Mouse (Mus musculus): ENCODE data around the gene Mier2. TPM values are rescaled to one million over a fixed set of nuclear protein-coding genes. Genes with fewer than 3 reads are reported as not detected.

Gene Mier2
- polyA plus RNA-seq (2015; fragmentation: Nextera tagmentation; extraction: Ambion mirVana): 56.2 and 60.1 TPM in 2 replicates

- Histone ChIP-seq H3K27me3 (ENCODE audit: insufficient read depth, low read length) (no peaks in the 10 kb centered on the region), H3K9me3 (ENCODE audit: low read length) (0 out of 2 replicates have a peak, but pooled peaks cover 3% of the 10 kb centered on the region), H3K4me3 (ENCODE audit: low read length) (peak within 1 kb of the TSS; percentile 84), H3K27ac (ENCODE audit: low read length) (peak within 1 kb of the TSS; percentile 49; the same call in 1 of the 2 replicates), H3K36me3 (ENCODE audit: insufficient read depth, low read length) (peaks cover 6% of the 10 kb centered on the region; the same call in 1 of the 2 replicates), H3K4me1 (ENCODE audit: insufficient read depth, low read length) (peaks cover 21% of the 10 kb centered on the region), H3K4me2 (replicated peaks; ENCODE audit: low read depth, low read length) (peak within 1 kb of the TSS; percentile 71), H3K9ac (replicated peaks; ENCODE audit: low read length) (peak within 1 kb of the TSS; percentile 94)
- WGBS: under 1% methylated on average over 85 of the region's 108 CpGs
- peak; percentile 88 for ATAC-seq (ENCODE audit: low FRiP score, low TSS enrichment)
Observed at GRCm38 (mm10) chr10:79554330-79555237, at the start of gene Mier2. Gene Mier2 (minus strand): TSS chr10:79555199.

GRCm38 (mm10) chr10:79597936-79598230 lies 42.9 kb upstream of the Mier2 start:
- H3K4me3 ChIP-seq (ENCODE audit: low read length): no peak overlapping the region
- H3K4me2 ChIP-seq (replicated peaks; ENCODE audit: low read depth, low read length): no peak overlapping the region
- 71% methylated on average over 4 of the region's 4 CpGs for WGBS
- no peak for ATAC-seq (ENCODE audit: low FRiP score, low TSS enrichment)
- no peak overlapping the region for H3K27ac ChIP-seq (ENCODE audit: low read length)
- no peaks in the 10 kb centered on the region; the same call in 1 of the 2 replicates for H3K27me3 ChIP-seq (ENCODE audit: insufficient read depth, low read length)
- H3K4me1 ChIP-seq (ENCODE audit: insufficient read depth, low read length): no peaks in the 10 kb centered on the region
- no peaks in the 10 kb centered on the region for H3K36me3 ChIP-seq (ENCODE audit: insufficient read depth, low read length)
- H3K9ac ChIP-seq (replicated peaks; ENCODE audit: low read length): no peak overlapping the region
- no peaks in the 10 kb centered on the region for H3K9me3 ChIP-seq (ENCODE audit: low read length)

DNA sequence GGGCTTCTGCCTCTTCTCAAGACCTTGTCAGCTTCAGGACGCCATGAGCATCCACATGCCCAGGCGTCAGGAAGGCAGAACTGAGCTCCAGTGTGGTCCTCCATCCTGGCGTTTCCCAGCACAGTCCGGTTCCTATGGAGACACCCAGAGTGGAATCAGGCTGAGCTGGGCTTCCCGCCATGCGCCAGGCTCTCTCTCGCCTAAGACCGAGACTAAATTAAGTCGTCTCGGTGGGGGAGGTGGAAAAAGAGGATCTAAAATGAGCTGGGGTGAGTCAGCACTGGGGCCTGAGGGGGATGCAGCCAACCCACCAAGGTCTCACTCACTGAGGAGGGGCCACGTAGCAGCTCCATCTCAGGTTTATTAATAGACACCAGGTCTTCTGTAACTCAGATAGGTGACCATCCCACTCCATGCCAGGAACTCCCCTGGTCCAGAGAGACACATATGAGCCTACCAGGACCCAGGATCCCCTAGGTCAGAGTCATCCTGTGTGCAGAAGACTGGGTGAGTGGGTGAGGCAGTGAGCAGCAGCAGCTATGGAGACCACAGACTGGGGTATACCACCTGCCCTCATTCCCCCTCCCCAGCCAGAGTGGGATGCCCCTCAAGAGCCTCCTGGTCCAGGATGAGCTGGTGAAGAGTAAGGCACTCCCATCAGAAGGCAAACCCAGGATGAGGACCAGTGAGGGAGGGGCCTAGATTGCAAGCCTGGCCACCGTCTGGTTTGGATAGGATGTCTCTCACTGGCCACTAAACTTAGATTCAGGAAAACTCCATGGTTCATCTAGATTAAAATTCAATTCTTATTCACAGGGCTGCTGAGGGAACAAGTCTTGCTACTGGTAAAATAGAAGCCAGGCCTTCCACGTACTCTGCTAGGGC lies 42.3 kb upstream of the Mier2 start:
- Histone ChIP-seq H3K9ac (replicated peaks; ENCODE audit: low read length) (0 out of 2 replicates have a peak overlapping the region, but pooled peaks have one; percentile 13), H3K9me3 (ENCODE audit: low read length) (no peaks in the 10 kb centered on the region), H3K27ac (ENCODE audit: low read length) (no peak overlapping the region), H3K4me1 (ENCODE audit: insufficient read depth, low read length) (no peaks in the 10 kb centered on the region), H3K4me3 (ENCODE audit: low read length) (no peak overlapping the region), H3K36me3 (ENCODE audit: insufficient read depth, low read length) (no peaks in the 10 kb centered on the region), H3K27me3 (ENCODE audit: insufficient read depth, low read length) (no peaks in the 10 kb centered on the region; the same call in 1 of the 2 replicates), H3K4me2 (replicated peaks; ENCODE audit: low read depth, low read length) (no peak overlapping the region)
- no peak for ATAC-seq (ENCODE audit: low FRiP score, low TSS enrichment)
- WGBS: 44% methylated on average over 13 of the region's 13 CpGs

DNA sequence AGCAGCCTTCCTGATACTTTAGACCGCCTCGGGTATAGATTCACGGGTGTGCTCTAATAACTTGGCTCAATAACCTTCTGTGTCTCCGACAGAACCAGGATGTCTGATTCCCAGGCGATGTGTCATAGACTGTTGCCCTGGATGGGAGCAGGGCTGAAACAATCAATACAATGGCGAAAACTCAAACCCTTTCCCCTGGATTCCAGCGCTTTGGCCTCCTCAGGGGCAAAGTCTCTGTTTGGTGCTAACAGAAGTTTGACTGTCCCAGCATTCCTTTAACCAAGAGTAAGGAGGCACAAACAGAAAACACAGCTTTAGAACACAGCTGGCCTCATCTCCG lies 40.6 kb upstream of the Mier2 start:
- no peaks in the 10 kb centered on the region for H3K9me3 ChIP-seq (ENCODE audit: low read length)
- no peak overlapping the region for H3K4me2 ChIP-seq (replicated peaks; ENCODE audit: low read depth, low read length)
- H3K36me3 ChIP-seq (ENCODE audit: insufficient read depth, low read length): no peaks in the 10 kb centered on the region
- H3K27ac ChIP-seq (ENCODE audit: low read length): no peak overlapping the region
- H3K4me3 ChIP-seq (ENCODE audit: low read length): no peak overlapping the region
- WGBS: 54% methylated on average over 8 of the region's 8 CpGs
- no peak overlapping the region for H3K9ac ChIP-seq (replicated peaks; ENCODE audit: low read length)
- H3K4me1 ChIP-seq (ENCODE audit: insufficient read depth, low read length): no peaks in the 10 kb centered on the region
- ATAC-seq (ENCODE audit: low FRiP score, low TSS enrichment): no peak
- no peaks in the 10 kb centered on the region; the same call in 1 of the 2 replicates for H3K27me3 ChIP-seq (ENCODE audit: insufficient read depth, low read length)

GRCm38 (mm10) chr10:79594872-79595589 lies 40.0 kb upstream of the Mier2 start:
- peak; percentile 91; the same call in 1 of the 2 replicates for ATAC-seq (ENCODE audit: low FRiP score, low TSS enrichment)
- no peaks in the 10 kb centered on the region for H3K9me3 ChIP-seq (ENCODE audit: low read length)

GRCm38 (mm10) chr10:79594111-79594510 lies 39.1 kb upstream of the Mier2 start:
- no peaks in the 10 kb centered on the region for H3K9me3 ChIP-seq (ENCODE audit: low read length)
- H3K4me2 ChIP-seq (replicated peaks; ENCODE audit: low read depth, low read length): no peak overlapping the region
- WGBS: 50% methylated on average over 6 of the region's 6 CpGs
- H3K4me1 ChIP-seq (ENCODE audit: insufficient read depth, low read length): no peaks in the 10 kb centered on the region
- H3K4me3 ChIP-seq (ENCODE audit: low read length): no peak overlapping the region
- H3K27me3 ChIP-seq (ENCODE audit: insufficient read depth, low read length): no peaks in the 10 kb centered on the region; the same call in 1 of the 2 replicates
- no peaks in the 10 kb centered on the region for H3K36me3 ChIP-seq (ENCODE audit: insufficient read depth, low read length)
- no peak for ATAC-seq (ENCODE audit: low FRiP score, low TSS enrichment)
- H3K9ac ChIP-seq (replicated peaks; ENCODE audit: low read length): no peak overlapping the region
- no peak overlapping the region for H3K27ac ChIP-seq (ENCODE audit: low read length)

More at GRCm38 (mm10) chr10:79594872-79595589, 40.0 kb upstream of the Mier2 start:
- Histone ChIP-seq H3K4me3 (ENCODE audit: low read length) (no peak overlapping the region), H3K9ac (replicated peaks; ENCODE audit: low read length) (no peak overlapping the region), H3K27ac (ENCODE audit: low read length) (no peak overlapping the region), H3K36me3 (ENCODE audit: insufficient read depth, low read length) (no peaks in the 10 kb centered on the region), H3K27me3 (ENCODE audit: insufficient read depth, low read length) (no peaks in the 10 kb centered on the region; the same call in 1 of the 2 replicates), H3K4me2 (replicated peaks; ENCODE audit: low read depth, low read length) (no peak overlapping the region), H3K4me1 (ENCODE audit: insufficient read depth, low read length) (no peaks in the 10 kb centered on the region)
- 15% methylated on average over 17 of the region's 17 CpGs for WGBS

- Histone ChIP-seq H3K9ac (replicated peaks; ENCODE audit: low read length) (no peak overlapping the region), H3K4me3 (ENCODE audit: low read length) (no peak overlapping the region), H3K36me3 (ENCODE audit: insufficient read depth, low read length) (no peaks in the 10 kb centered on the region), H3K27me3 (ENCODE audit: insufficient read depth, low read length) (no peaks in the 10 kb centered on the region), H3K4me2 (replicated peaks; ENCODE audit: low read depth, low read length) (no peak overlapping the region), H3K27ac (ENCODE audit: low read length) (no peak overlapping the region), H3K4me1 (ENCODE audit: insufficient read depth, low read length) (no peaks in the 10 kb centered on the region), H3K9me3 (ENCODE audit: low read length) (no peaks in the 10 kb centered on the region)
- no peak for ATAC-seq (ENCODE audit: low FRiP score, low TSS enrichment)
- WGBS: 96% methylated on average over 1 of the region's 1 CpGs
Observed at GRCm38 (mm10) chr10:79590702-79591101, 35.7 kb upstream of the Mier2 start.

DNA sequence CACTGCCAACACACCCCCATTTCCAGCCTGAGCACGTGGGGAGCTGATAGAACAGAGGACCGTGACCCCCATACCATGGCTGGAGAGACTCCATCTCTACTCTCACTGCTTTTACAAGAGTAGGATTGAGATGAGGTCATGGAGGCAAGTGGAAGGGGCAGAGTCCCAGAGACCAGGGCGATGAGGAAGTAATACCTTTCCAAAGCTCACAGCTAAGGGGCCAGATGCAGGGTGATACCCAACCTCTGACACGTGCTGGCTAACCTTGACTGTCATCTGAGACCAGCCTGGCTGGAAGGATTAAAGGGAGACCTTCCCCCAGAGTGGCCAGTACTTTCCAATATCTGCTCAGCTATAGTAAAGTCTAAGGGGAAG lies 32.7 kb upstream of the Mier2 start:
- no peak for ATAC-seq (ENCODE audit: low FRiP score, low TSS enrichment)
- no peak overlapping the region for H3K9ac ChIP-seq (replicated peaks; ENCODE audit: low read length)
- WGBS: 65% methylated on average over 4 of the region's 4 CpGs
- H3K4me3 ChIP-seq (ENCODE audit: low read length): no peak overlapping the region
- no peaks in the 10 kb centered on the region for H3K4me1 ChIP-seq (ENCODE audit: insufficient read depth, low read length)
- H3K27me3 ChIP-seq (ENCODE audit: insufficient read depth, low read length): no peaks in the 10 kb centered on the region
- no peak overlapping the region for H3K4me2 ChIP-seq (replicated peaks; ENCODE audit: low read depth, low read length)
- no peak overlapping the region for H3K27ac ChIP-seq (ENCODE audit: low read length)
- H3K9me3 ChIP-seq (ENCODE audit: low read length): no peaks in the 10 kb centered on the region
- H3K36me3 ChIP-seq (ENCODE audit: insufficient read depth, low read length): no peaks in the 10 kb centered on the region

DNA sequence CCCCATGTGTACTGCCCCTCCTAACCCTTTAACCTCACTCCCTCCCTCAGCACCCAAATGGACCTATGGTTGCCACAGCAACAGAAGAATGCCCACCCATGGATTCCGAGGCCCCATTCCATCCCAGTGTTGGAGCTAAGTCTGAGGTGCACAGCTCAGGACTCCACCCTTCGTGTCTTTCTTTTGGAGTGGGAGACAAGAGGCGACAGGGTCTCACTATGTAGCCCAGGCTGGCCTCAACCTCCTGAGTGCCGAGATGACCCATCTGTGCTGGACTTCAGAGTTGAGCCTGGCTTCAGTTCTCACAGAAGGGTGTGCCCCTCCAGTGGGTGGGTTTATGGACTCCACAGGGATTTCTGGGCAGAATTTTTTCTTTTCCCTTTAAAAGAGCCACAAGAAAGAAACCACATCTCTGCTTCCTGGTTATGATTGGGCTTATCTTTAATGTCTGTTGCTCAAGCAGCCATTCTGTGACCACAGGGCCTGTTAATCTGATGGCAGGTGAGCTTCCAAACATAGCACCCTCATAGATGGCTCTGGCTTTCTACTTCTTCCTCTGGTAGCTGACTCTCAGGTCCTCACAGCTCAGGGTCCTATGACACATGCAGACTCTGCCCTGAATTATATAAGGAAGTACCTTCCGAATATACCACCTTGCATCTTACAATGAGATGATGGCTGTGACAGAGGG lies 32.2 kb upstream of the Mier2 start, which contains the start of gene Theg:
Gene Theg, minus strand, starts transcription at position 271 of the 691 bp plus-strand sequence.
- Histone ChIP-seq H3K4me3 (ENCODE audit: low read length) (no peak within 1 kb of the TSS), H3K27ac (ENCODE audit: low read length) (no peak within 1 kb of the TSS), H3K36me3 (ENCODE audit: insufficient read depth, low read length) (no peaks in the 10 kb centered on the region), H3K9ac (replicated peaks; ENCODE audit: low read length) (no peak within 1 kb of the TSS), H3K9me3 (ENCODE audit: low read length) (no peaks in the 10 kb centered on the region), H3K4me2 (replicated peaks; ENCODE audit: low read depth, low read length) (no peak within 1 kb of the TSS), H3K4me1 (ENCODE audit: insufficient read depth, low read length) (no peaks in the 10 kb centered on the region), H3K27me3 (ENCODE audit: insufficient read depth, low read length) (no peaks in the 10 kb centered on the region)
- 85% methylated on average over 5 of the region's 5 CpGs for WGBS
- no peak for ATAC-seq (ENCODE audit: low FRiP score, low TSS enrichment)

All from kidney, embryonic 16.5 days (tissue).